Mouse (Mus musculus): Measurements from ENCODE around the gene Cplx2. TPM values are rescaled to one million over a fixed set of nuclear protein-coding genes. Genes with fewer than 3 reads are reported as not detected.
A peak's percentile ranks its signal among the peaks of the same experiment; 100 is the strongest.

Gene Cplx2
- total RNA-seq (2021), result 10 to 100 TPM; 23.2 to 36.0 TPM
- long read RNA-seq, experiment 1, full-length matches to known transcripts, result 1 of 9 reads
- long read RNA-seq, experiment 1, partial matches to known transcripts, result 0 of 9 reads
- long read RNA-seq, experiment 1, other reads (novel, unspliced or antisense), result 8 of 9 reads
- long read RNA-seq, experiment 2, partial matches to known transcripts, result 0 of 12 reads
- long read RNA-seq, experiment 2, other reads (novel, unspliced or antisense), result 12 of 12 reads

- DNase-seq, result no peak
Observed at GRCm38 (mm10) chr13:54371049-54371386, at the start of gene Cplx2. Cplx2 (plus strand) TSS chr13:54371349.

- DNase-seq, result peak; percentile 57
Observed at GRCm38 (mm10) chr13:54322396-54323306, 48.5 kb upstream of the Cplx2 start.

- DNase-seq, result no peak
Observed at GRCm38 (mm10) chr13:54323307-54324165, 47.6 kb upstream of the Cplx2 start.

GRCm38 (mm10) chr13:54324178-54324577, 47.0 kb upstream of the Cplx2 start:
- DNase-seq, result no peak

- DNase-seq, result no peak
Observed at GRCm38 (mm10) chr13:54325814-54326213, 45.3 kb upstream of the Cplx2 start.

GRCm38 (mm10) chr13:54326686-54327447, 44.3 kb upstream of the Cplx2 start:
- DNase-seq, result no peak

- DNase-seq, result no peak
Observed at GRCm38 (mm10) chr13:54328029-54328428, 43.1 kb upstream of the Cplx2 start.

- DNase-seq, result no peak
Observed at GRCm38 (mm10) chr13:54328954-54329490, 42.1 kb upstream of the Cplx2 start.

GRCm38 (mm10) chr13:54331825-54332675, 39.1 kb upstream of the Cplx2 start:
- peak; percentile 53 for DNase-seq

- DNase-seq, result no peak
Observed at GRCm38 (mm10) chr13:54332921-54333477, 38.1 kb upstream of the Cplx2 start.

GRCm38 (mm10) chr13:54337058-54337457, 34.1 kb upstream of the Cplx2 start:
- no peak for DNase-seq

- peak; percentile 59 for DNase-seq
Observed at GRCm38 (mm10) chr13:54337541-54337940, 33.6 kb upstream of the Cplx2 start.

- DNase-seq, result no peak
Observed at GRCm38 (mm10) chr13:54338815-54339214, 32.3 kb upstream of the Cplx2 start.

GRCm38 (mm10) chr13:54345885-54346647, 25.1 kb upstream of the Cplx2 start:
- DNase-seq, result no peak

- DNase-seq, result no peak
Observed at GRCm38 (mm10) chr13:54348011-54348410, 23.1 kb upstream of the Cplx2 start.

- DNase-seq, result peak; percentile 33
Observed at GRCm38 (mm10) chr13:54349126-54349759, 21.9 kb upstream of the Cplx2 start.

GRCm38 (mm10) chr13:54357420-54357819, 13.7 kb upstream of the Cplx2 start:
- peak; percentile 87 for DNase-seq

- DNase-seq, result no peak
Observed at GRCm38 (mm10) chr13:54359181-54359580, 12.0 kb upstream of the Cplx2 start.

- no peak for DNase-seq
Observed at GRCm38 (mm10) chr13:54364686-54365085, 6.5 kb upstream of the Cplx2 start.

All from adrenal gland, postnatal 10 days (tissue).